Mouse (Mus musculus): Measurements from ENCODE around the gene Glis1. TPM values are rescaled to one million over a fixed set of nuclear protein-coding genes. Genes with fewer than 3 reads are reported as not detected.

Glis1 gene
- polyA plus RNA-seq, 1 experiment from 2014 or later = 0.31 TPM

DNA sequence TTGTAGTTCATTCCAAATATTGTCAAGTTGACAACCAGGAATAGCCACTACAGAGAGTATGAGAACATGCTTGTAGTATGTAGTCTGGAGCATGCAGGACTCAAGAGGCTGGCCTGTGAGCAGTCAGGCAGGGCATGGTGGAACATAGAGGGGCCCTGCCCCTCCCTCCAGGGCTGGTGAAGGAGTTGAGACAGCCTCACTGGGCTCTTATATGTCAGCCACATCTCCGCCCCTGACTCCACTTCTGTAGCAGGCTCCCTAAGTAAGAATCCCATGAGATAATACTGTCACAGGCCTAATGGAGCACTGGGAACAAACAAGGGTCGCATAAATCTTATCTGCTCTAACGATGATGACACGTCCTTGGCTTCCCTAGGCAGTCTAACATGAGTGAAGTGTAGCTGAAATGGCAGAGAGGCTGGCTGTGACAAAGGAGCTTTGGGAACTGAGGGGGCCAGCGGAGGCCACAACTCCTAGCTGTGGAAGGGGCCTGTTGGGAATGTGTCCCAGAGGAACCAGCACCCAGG is 214.6 kb downstream of the Glis1 start:
- Histone ChIP-seq H3K4me3 (ENCODE audit: control insufficient read depth in 1 of 2, insufficient read depth in 1 of 2, low read depth in 1 of 2, low read length in 2 of 2) (no peak overlapping the region), H3K4me2 (ENCODE audit: low read length) (no peak overlapping the region), H3K36me3 (ENCODE audit: control insufficient read depth, insufficient read depth, low read length) (no peaks in the 10 kb centered on the region), H3K9ac (ENCODE audit: low read length) (no peak overlapping the region), H3K27ac (replicated peaks in 1 of 2; ENCODE audit: control insufficient read depth in 1 of 2, insufficient read depth in 1 of 2, low read depth in 2 of 2, low read length in 2 of 2) (no peak overlapping the region), H3K27me3 (ENCODE audit: control insufficient read depth, insufficient read depth, low read length) (peaks cover 5% of the 10 kb centered on the region; the same call in 1 of the 2 replicates), H3K4me1 (ENCODE audit: control insufficient read depth in 2 of 2, insufficient read depth in 2 of 2, low read length in 2 of 2) (peaks cover 0 to 3% of the 10 kb centered on the region in 2 experiments; a peak in 1 of 4 replicates), H3K9me3 (ENCODE audit: control insufficient read depth, low read length) (no peaks in the 10 kb centered on the region)
- ATAC-seq (ENCODE audit: insufficient number of reproducible peaks, insufficient read depth, low FRiP score, low read depth) = no peak
- 35% methylated on average over 5 of the region's 5 CpGs for WGBS

DNA sequence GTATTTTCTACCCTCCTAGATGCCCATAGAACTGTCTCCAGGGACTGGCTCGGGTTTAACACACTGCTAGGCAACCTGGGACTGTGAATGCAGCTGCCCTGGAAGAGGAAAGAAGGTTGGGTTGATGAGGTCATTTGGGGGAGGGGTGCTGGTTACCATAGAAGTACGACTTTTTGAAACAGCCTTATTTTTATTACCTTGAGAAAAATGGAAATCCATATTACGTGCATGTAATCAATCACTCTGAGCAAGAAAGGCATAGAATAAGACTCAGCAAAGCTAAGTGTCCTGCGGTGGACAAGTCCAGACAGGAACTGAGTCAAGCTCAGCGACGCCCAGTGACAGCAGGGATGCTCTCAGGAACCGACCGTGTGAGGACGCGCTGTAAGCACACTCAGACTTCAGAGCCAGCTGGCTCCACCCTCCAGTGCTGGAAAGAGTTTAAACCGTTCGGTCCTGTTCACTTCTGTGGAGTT is 216.7 kb downstream of the Glis1 start:
- Histone ChIP-seq H3K27me3 (ENCODE audit: control insufficient read depth, insufficient read depth, low read length) (peaks cover 12% of the 10 kb centered on the region; the same call in 1 of the 2 replicates), H3K27ac (replicated peaks in 1 of 2; ENCODE audit: control insufficient read depth in 1 of 2, insufficient read depth in 1 of 2, low read depth in 2 of 2, low read length in 2 of 2) (no peak overlapping the region), H3K4me1 (ENCODE audit: control insufficient read depth in 2 of 2, insufficient read depth in 2 of 2, low read length in 2 of 2) (peaks cover 0 to 3% of the 10 kb centered on the region in 2 experiments; a peak in 1 of 4 replicates), H3K4me2 (ENCODE audit: low read length) (no peak overlapping the region), H3K36me3 (ENCODE audit: control insufficient read depth, insufficient read depth, low read length) (no peaks in the 10 kb centered on the region), H3K4me3 (ENCODE audit: control insufficient read depth in 1 of 2, insufficient read depth in 1 of 2, low read depth in 1 of 2, low read length in 2 of 2) (no peak overlapping the region), H3K9ac (ENCODE audit: low read length) (no peak overlapping the region), H3K9me3 (ENCODE audit: control insufficient read depth, low read length) (no peaks in the 10 kb centered on the region)
- 39% methylated on average over 12 of the region's 12 CpGs for WGBS
- ATAC-seq (ENCODE audit: insufficient number of reproducible peaks, insufficient read depth, low FRiP score, low read depth) = no peak

DNA sequence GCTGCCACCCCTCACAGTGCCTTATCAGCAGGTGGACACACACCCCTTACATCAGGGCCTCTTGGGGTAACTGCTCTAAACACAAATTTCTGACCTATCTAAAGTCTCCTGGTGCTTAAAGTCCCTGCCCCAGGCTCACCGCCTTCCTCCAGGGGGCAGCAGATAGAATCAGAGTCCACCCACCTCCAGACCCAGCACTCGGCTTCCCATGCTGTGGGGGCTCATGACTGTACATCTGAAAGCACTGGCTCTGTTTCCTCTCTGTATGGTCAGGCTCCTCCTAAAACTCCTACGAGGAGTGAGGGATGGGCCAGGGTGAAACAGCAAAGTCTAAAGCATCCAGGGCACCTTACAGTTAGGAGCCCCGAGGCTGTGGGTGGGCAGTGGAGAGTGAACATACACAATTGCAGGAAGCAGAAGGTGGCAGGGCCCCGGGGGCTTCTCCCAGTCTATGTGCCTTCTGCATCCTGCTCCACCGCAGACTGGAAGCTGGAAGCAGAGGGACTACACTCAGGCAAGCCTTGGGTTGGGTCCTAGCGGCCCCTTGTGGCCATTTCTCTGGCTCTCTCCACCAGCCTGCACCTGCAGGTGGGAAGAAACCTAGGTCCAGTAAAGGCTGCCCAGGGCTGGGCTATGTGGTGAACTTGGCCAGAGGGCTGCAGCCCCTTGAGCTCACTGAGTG is 218.3 kb downstream of the Glis1 start:
- H3K9ac ChIP-seq (ENCODE audit: low read length) = no peak overlapping the region
- peaks cover 0 to 3% of the 10 kb centered on the region in 2 experiments; a peak in 1 of 4 replicates for H3K4me1 ChIP-seq (ENCODE audit: control insufficient read depth in 2 of 2, insufficient read depth in 2 of 2, low read length in 2 of 2)
- H3K36me3 ChIP-seq (ENCODE audit: control insufficient read depth, insufficient read depth, low read length) = no peaks in the 10 kb centered on the region
- WGBS = 10% methylated on average over 7 of the region's 7 CpGs
- peak overlapping the region; percentile 1; the same call in 1 of the 2 replicates for H3K4me2 ChIP-seq (ENCODE audit: low read length)
- H3K27ac ChIP-seq (replicated peaks in 1 of 2; ENCODE audit: control insufficient read depth in 1 of 2, insufficient read depth in 1 of 2, low read depth in 2 of 2, low read length in 2 of 2) = no peak overlapping the region
- ATAC-seq (ENCODE audit: insufficient number of reproducible peaks, insufficient read depth, low FRiP score, low read depth) = peak; percentile 64
- H3K27me3 ChIP-seq (ENCODE audit: control insufficient read depth, insufficient read depth, low read length) = peaks cover 12% of the 10 kb centered on the region; the same call in 1 of the 2 replicates
- H3K4me3 ChIP-seq (ENCODE audit: control insufficient read depth in 1 of 2, insufficient read depth in 1 of 2, low read depth in 1 of 2, low read length in 2 of 2) = no peak overlapping the region
- H3K9me3 ChIP-seq (ENCODE audit: control insufficient read depth, low read length) = no peaks in the 10 kb centered on the region

DNA sequence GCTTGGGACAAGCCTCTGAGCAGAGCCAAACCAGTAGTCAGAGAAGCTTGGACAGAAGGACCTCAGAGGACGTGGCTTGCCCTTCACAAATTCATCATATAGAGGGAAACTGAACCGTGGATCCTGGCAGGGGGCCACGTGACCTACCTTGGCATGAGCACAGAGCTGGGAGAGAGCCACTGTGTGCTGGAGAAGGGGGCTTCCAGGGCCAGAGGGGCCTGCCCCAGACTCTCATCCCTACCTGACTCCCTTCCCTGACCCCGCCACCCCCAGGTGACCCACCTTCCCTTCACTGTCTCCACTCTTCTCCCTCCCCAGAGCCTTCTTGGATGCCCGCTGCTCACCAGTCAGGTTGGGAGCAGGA is 218.9 kb downstream of the Glis1 start:
- H3K27me3 ChIP-seq (ENCODE audit: control insufficient read depth, insufficient read depth, low read length) = peaks cover 12% of the 10 kb centered on the region; the same call in 1 of the 2 replicates
- H3K4me2 ChIP-seq (ENCODE audit: low read length) = no peak overlapping the region
- no peak for ATAC-seq (ENCODE audit: insufficient number of reproducible peaks, insufficient read depth, low FRiP score, low read depth)
- H3K36me3 ChIP-seq (ENCODE audit: control insufficient read depth, insufficient read depth, low read length) = no peaks in the 10 kb centered on the region
- H3K27ac ChIP-seq (replicated peaks in 1 of 2; ENCODE audit: control insufficient read depth in 1 of 2, insufficient read depth in 1 of 2, low read depth in 2 of 2, low read length in 2 of 2) = no peak overlapping the region
- 59% methylated on average over 4 of the region's 5 CpGs for WGBS
- no peak overlapping the region for H3K9ac ChIP-seq (ENCODE audit: low read length)
- H3K4me1 ChIP-seq (ENCODE audit: control insufficient read depth in 2 of 2, insufficient read depth in 2 of 2, low read length in 2 of 2) = peaks cover 0 to 3% of the 10 kb centered on the region in 2 experiments; a peak in 1 of 4 replicates
- no peaks in the 10 kb centered on the region for H3K9me3 ChIP-seq (ENCODE audit: control insufficient read depth, low read length)
- no peak overlapping the region for H3K4me3 ChIP-seq (ENCODE audit: control insufficient read depth in 1 of 2, insufficient read depth in 1 of 2, low read depth in 1 of 2, low read length in 2 of 2)

DNA sequence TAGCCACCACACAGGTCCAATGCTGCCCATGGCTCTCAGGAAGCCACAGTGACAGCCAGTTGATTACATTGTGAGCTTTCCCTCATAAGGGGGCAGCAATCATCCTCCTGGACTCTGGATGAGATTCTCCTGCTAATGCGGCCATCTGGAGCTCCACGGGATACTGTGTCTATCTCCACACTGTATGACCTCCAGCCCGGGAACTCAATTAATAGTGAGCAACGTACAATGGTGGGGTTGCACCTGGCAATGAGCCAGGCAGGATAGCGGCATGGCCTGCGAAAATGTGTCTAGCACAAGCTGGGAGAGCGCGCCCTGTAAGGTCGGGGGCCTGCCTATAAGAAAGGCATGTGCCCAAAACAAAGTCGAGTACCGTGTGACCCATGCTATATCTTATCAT is 226.3 kb downstream of the Glis1 start:
- H3K9ac ChIP-seq (ENCODE audit: low read length) = no peak overlapping the region
- H3K36me3 ChIP-seq (ENCODE audit: control insufficient read depth, insufficient read depth, low read length) = no peaks in the 10 kb centered on the region
- no peak overlapping the region for H3K4me2 ChIP-seq (ENCODE audit: low read length)
- ATAC-seq (ENCODE audit: insufficient number of reproducible peaks, insufficient read depth, low FRiP score, low read depth) = no peak
- no peaks in the 10 kb centered on the region for H3K9me3 ChIP-seq (ENCODE audit: control insufficient read depth, low read length)
- no peaks in the 10 kb centered on the region for H3K4me1 ChIP-seq (ENCODE audit: control insufficient read depth in 2 of 2, insufficient read depth in 2 of 2, low read length in 2 of 2)
- H3K27ac ChIP-seq (replicated peaks in 1 of 2; ENCODE audit: control insufficient read depth in 1 of 2, insufficient read depth in 1 of 2, low read depth in 2 of 2, low read length in 2 of 2) = no peak overlapping the region
- no peaks in the 10 kb centered on the region for H3K27me3 ChIP-seq (ENCODE audit: control insufficient read depth, insufficient read depth, low read length)
- WGBS = 86% methylated on average over 11 of the region's 11 CpGs
- H3K4me3 ChIP-seq (ENCODE audit: control insufficient read depth in 1 of 2, insufficient read depth in 1 of 2, low read depth in 1 of 2, low read length in 2 of 2) = no peak overlapping the region

DNA sequence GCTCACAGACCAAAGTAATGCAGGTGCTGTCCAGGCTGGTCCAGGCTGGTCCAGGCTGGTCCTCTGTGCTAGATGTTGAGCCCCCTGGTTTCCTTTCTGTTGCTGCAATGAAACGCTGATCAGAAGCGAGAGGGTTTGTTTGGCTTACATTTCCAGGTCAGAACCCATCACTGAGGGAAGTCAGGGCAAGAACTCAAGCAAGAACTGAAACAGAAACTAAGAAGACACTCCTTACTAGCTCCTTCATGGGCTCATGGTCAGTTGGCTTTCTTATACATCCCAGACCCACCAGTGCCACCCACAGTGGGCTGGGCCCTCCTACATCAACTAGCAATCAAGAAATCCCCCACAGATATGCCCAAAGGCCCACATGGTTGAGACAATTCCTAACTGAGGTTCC is 234.1 kb downstream of the Glis1 start:
- WGBS = 86% methylated on average over 2 of the region's 2 CpGs
- no peak overlapping the region for H3K9ac ChIP-seq (ENCODE audit: low read length)
- no peaks in the 10 kb centered on the region for H3K4me1 ChIP-seq (ENCODE audit: control insufficient read depth in 2 of 2, insufficient read depth in 2 of 2, low read length in 2 of 2)
- H3K36me3 ChIP-seq (ENCODE audit: control insufficient read depth, insufficient read depth, low read length) = no peaks in the 10 kb centered on the region
- no peak for ATAC-seq (ENCODE audit: insufficient number of reproducible peaks, insufficient read depth, low FRiP score, low read depth)
- H3K9me3 ChIP-seq (ENCODE audit: control insufficient read depth, low read length) = no peaks in the 10 kb centered on the region
- no peak overlapping the region for H3K4me2 ChIP-seq (ENCODE audit: low read length)
- H3K4me3 ChIP-seq (ENCODE audit: control insufficient read depth in 1 of 2, insufficient read depth in 1 of 2, low read depth in 1 of 2, low read length in 2 of 2) = no peak overlapping the region
- no peak overlapping the region for H3K27ac ChIP-seq (replicated peaks in 1 of 2; ENCODE audit: control insufficient read depth in 1 of 2, insufficient read depth in 1 of 2, low read depth in 2 of 2, low read length in 2 of 2)
- H3K27me3 ChIP-seq (ENCODE audit: control insufficient read depth, insufficient read depth, low read length) = peaks cover 20% of the 10 kb centered on the region

DNA sequence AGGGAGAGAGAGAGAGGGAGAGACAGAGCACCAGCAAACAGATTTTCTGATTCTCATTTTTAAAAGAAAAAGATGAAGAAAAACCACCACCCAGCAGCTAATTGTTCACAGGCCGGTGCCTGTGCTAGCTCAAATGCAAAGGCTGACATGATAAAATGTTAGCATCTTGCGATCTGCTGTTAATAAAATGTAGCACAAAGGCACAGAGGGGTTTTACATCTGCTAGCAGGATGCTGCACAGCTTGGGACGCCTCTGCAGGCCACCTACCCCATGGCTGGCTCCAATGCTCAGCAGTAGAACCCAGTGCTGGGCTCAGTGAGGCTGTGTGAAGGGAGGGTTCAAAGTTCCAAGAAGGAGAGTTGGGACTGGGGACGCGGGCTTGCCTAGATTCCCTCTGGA is 236.3 kb downstream of the Glis1 start:
- Histone ChIP-seq H3K27me3 (ENCODE audit: control insufficient read depth, insufficient read depth, low read length) (peaks cover 31% of the 10 kb centered on the region), H3K9ac (ENCODE audit: low read length) (no peak overlapping the region), H3K4me1 (ENCODE audit: control insufficient read depth in 2 of 2, insufficient read depth in 2 of 2, low read length in 2 of 2) (0 out of 4 replicates have a peak, but pooled peaks cover 0 to 2% of the 10 kb centered on the region in 2 experiments), H3K4me3 (ENCODE audit: control insufficient read depth in 1 of 2, insufficient read depth in 1 of 2, low read depth in 1 of 2, low read length in 2 of 2) (no peak overlapping the region), H3K4me2 (ENCODE audit: low read length) (no peak overlapping the region), H3K9me3 (ENCODE audit: control insufficient read depth, low read length) (no peaks in the 10 kb centered on the region), H3K27ac (replicated peaks in 1 of 2; ENCODE audit: control insufficient read depth in 1 of 2, insufficient read depth in 1 of 2, low read depth in 2 of 2, low read length in 2 of 2) (no peak overlapping the region), H3K36me3 (ENCODE audit: control insufficient read depth, insufficient read depth, low read length) (no peaks in the 10 kb centered on the region)
- no peak for ATAC-seq (ENCODE audit: insufficient number of reproducible peaks, insufficient read depth, low FRiP score, low read depth)
- 68% methylated on average over 5 of the region's 5 CpGs for WGBS

Data from heart, embryonic 14.5 days (tissue).